Mouse (Mus musculus): ENCODE results near the gene Phactr4. TPM values are rescaled to one million over a fixed set of nuclear protein-coding genes. Genes with fewer than 3 reads are reported as not detected.

Phactr4 gene
- polyA plus RNA-seq, 1 experiment from 2014 or later: 9.9 TPM

DNA sequence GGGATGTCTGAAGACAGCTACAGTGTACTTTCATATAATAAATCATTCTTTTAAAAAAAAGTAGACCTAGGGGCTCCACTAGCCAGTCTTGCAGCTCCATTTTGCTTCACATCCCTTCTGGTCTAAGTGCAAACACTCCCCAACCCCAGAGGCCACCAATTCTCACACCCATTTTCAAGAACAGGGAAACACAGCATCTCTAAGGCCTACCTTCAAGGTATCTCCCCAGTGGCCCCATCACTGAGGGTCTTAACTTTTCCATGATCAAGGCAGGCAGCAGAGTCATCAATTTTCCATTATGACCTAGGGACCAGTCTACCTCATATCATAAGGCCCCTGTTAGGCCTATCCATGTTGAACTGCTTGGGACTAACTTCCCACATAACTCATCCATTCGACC is 70.9 kb downstream of the Phactr4 start:
- no peaks in the 10 kb centered on the region for H3K9me3 ChIP-seq (replicated peaks; ENCODE audit: control insufficient read depth, low read length)
- peaks cover 38% of the 10 kb centered on the region for H3K4me1 ChIP-seq (ENCODE audit: control insufficient read depth, low read depth, low read length)
- ATAC-seq (ENCODE audit: low read depth): no peak

GRCm38 (mm10) chr4:132350854-132351253 is 71.4 kb downstream of the Phactr4 start:
- WGBS (ENCODE audit: insufficient replicate concordance): 56% methylated on average over 3 of the region's 3 CpGs
- Histone ChIP-seq H3K4me3 (ENCODE audit: low read depth, low read length) (no peak overlapping the region), H3K4me1 (ENCODE audit: control insufficient read depth, low read depth, low read length) (peaks cover 33% of the 10 kb centered on the region), H3K9ac (ENCODE audit: low read depth, low read length) (no peak overlapping the region; the same call in 1 of the 2 replicates), H3K27ac (ENCODE audit: low read length) (peak overlapping the region; percentile 65), H3K9me3 (replicated peaks; ENCODE audit: control insufficient read depth, low read length) (no peaks in the 10 kb centered on the region), H3K4me2 (ENCODE audit: low read depth, low read length) (no peak overlapping the region), H3K27me3 (ENCODE audit: control insufficient read depth, insufficient read depth, low read depth, low read length) (no peaks in the 10 kb centered on the region), H3K36me3 (ENCODE audit: control insufficient read depth, insufficient read depth) (peaks cover 14% of the 10 kb centered on the region)
- ATAC-seq (ENCODE audit: low read depth): no peak

More for the DNA sequence above, 70.9 kb downstream of the Phactr4 start:
- Histone ChIP-seq H3K27me3 (ENCODE audit: control insufficient read depth, insufficient read depth, low read depth, low read length) (no peaks in the 10 kb centered on the region), H3K4me2 (ENCODE audit: low read depth, low read length) (peak overlapping the region; percentile 74), H3K36me3 (ENCODE audit: control insufficient read depth, insufficient read depth) (peaks cover 14% of the 10 kb centered on the region), H3K9ac (ENCODE audit: low read depth, low read length) (peak overlapping the region; percentile 93), H3K27ac (ENCODE audit: low read length) (peak overlapping the region; percentile 65), H3K4me3 (ENCODE audit: low read depth, low read length) (peak overlapping the region; percentile 88)
- 26% methylated on average over 1 of the region's 1 CpGs for WGBS (ENCODE audit: insufficient replicate concordance)

GRCm38 (mm10) chr4:132350123-132350740 is 72.1 kb downstream of the Phactr4 start:
- Histone ChIP-seq H3K27me3 (ENCODE audit: control insufficient read depth, insufficient read depth, low read depth, low read length) (no peaks in the 10 kb centered on the region), H3K4me1 (ENCODE audit: control insufficient read depth, low read depth, low read length) (peaks cover 30% of the 10 kb centered on the region), H3K4me2 (ENCODE audit: low read depth, low read length) (no peak overlapping the region), H3K9ac (ENCODE audit: low read depth, low read length) (no peak overlapping the region), H3K9me3 (replicated peaks; ENCODE audit: control insufficient read depth, low read length) (no peaks in the 10 kb centered on the region), H3K36me3 (ENCODE audit: control insufficient read depth, insufficient read depth) (peaks cover 14% of the 10 kb centered on the region), H3K4me3 (ENCODE audit: low read depth, low read length) (no peak overlapping the region), H3K27ac (ENCODE audit: low read length) (no peak overlapping the region)
- 21% methylated on average over 2 of the region's 2 CpGs for WGBS (ENCODE audit: insufficient replicate concordance)
- ATAC-seq (ENCODE audit: low read depth): no peak

DNA sequence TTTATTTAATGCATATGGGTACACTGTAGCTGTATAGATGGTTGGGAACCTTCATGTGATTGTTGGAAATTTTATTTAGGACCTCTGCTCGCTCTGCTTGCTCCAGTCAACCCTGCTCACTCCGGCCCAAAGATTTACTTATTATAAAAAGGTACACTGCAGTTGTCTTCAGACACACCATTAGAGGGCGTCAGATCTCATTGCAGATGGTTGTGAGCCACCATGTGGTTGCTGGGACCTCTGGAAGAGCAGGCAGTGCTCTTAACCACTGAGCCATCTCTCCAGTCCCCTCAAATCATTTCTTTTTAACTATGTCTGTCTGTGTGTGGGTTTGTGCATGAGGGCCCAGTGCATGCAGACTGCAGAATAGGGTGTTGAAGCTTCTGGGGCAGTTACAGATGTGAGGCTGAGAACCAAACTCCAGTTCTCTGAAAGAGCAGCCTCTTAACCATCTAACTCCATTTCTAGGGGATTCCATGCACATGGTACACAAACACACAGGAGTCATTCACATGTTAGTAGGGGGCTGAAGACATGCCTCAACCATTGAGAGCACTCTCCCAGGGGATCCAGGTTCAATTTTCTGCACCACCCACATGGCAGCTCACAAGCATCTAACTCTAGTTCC is 72.7 kb downstream of the Phactr4 start:
- no peak overlapping the region for H3K27ac ChIP-seq (ENCODE audit: low read length)
- H3K4me2 ChIP-seq (ENCODE audit: low read depth, low read length): no peak overlapping the region
- H3K27me3 ChIP-seq (ENCODE audit: control insufficient read depth, insufficient read depth, low read depth, low read length): no peaks in the 10 kb centered on the region
- 41% methylated on average over 3 of the region's 3 CpGs for WGBS (ENCODE audit: insufficient replicate concordance)
- no peak overlapping the region for H3K9ac ChIP-seq (ENCODE audit: low read depth, low read length)
- peaks cover 29% of the 10 kb centered on the region for H3K4me1 ChIP-seq (ENCODE audit: control insufficient read depth, low read depth, low read length)
- H3K9me3 ChIP-seq (replicated peaks; ENCODE audit: control insufficient read depth, low read length): no peaks in the 10 kb centered on the region
- no peak overlapping the region for H3K4me3 ChIP-seq (ENCODE audit: low read depth, low read length)
- peaks cover 14% of the 10 kb centered on the region for H3K36me3 ChIP-seq (ENCODE audit: control insufficient read depth, insufficient read depth)
- ATAC-seq (ENCODE audit: low read depth): no peak

DNA sequence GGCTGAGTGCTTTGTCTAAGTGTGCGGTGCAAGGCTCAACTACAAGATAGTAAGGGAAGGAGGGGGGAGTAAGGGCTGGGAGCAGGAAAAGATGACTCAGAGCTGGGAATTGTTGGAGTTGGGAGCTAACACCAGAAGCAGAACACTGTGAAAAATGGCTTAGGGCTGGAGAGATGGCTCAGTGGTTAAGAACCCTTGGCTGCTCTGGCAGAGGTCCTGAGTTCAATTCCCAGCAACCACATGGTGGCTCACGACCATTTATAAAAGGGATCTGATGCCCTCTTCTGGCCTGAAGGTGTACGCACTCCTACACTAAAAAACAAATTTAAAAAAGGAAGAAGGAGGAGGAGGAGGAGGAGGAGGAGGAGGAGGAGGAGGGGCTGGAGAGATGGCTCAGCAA is 75.6 kb downstream of the Phactr4 start:
- Histone ChIP-seq H3K9ac (ENCODE audit: low read depth, low read length) (no peak overlapping the region), H3K36me3 (ENCODE audit: control insufficient read depth, insufficient read depth) (peaks cover 10% of the 10 kb centered on the region), H3K27ac (ENCODE audit: low read length) (no peak overlapping the region), H3K4me2 (ENCODE audit: low read depth, low read length) (no peak overlapping the region), H3K4me3 (ENCODE audit: low read depth, low read length) (no peak overlapping the region), H3K27me3 (ENCODE audit: control insufficient read depth, insufficient read depth, low read depth, low read length) (no peaks in the 10 kb centered on the region), H3K4me1 (ENCODE audit: control insufficient read depth, low read depth, low read length) (peaks cover 40% of the 10 kb centered on the region), H3K9me3 (replicated peaks; ENCODE audit: control insufficient read depth, low read length) (no peaks in the 10 kb centered on the region)
- ATAC-seq (ENCODE audit: low read depth): no peak
- 36% methylated on average over 3 of the region's 3 CpGs for WGBS (ENCODE audit: insufficient replicate concordance)

GRCm38 (mm10) chr4:132346261-132346660 is 76.0 kb downstream of the Phactr4 start:
- H3K4me2 ChIP-seq (ENCODE audit: low read depth, low read length): no peak overlapping the region
- H3K9ac ChIP-seq (ENCODE audit: low read depth, low read length): no peak overlapping the region
- peaks cover 39% of the 10 kb centered on the region for H3K4me1 ChIP-seq (ENCODE audit: control insufficient read depth, low read depth, low read length)

GRCm38 (mm10) chr4:132345843-132346212 is 76.5 kb downstream of the Phactr4 start:
- Histone ChIP-seq H3K4me2 (ENCODE audit: low read depth, low read length) (peak overlapping the region; percentile 72), H3K36me3 (ENCODE audit: control insufficient read depth, insufficient read depth) (peaks cover 2% of the 10 kb centered on the region), H3K27ac (ENCODE audit: low read length) (peak overlapping the region; percentile 76), H3K9ac (ENCODE audit: low read depth, low read length) (peak overlapping the region; percentile 90), H3K4me3 (ENCODE audit: low read depth, low read length) (peak overlapping the region; percentile 89), H3K4me1 (ENCODE audit: control insufficient read depth, low read depth, low read length) (peaks cover 35% of the 10 kb centered on the region), H3K27me3 (ENCODE audit: control insufficient read depth, insufficient read depth, low read depth, low read length) (no peaks in the 10 kb centered on the region), H3K9me3 (replicated peaks; ENCODE audit: control insufficient read depth, low read length) (no peaks in the 10 kb centered on the region)
- 41% methylated on average over 5 of the region's 5 CpGs for WGBS (ENCODE audit: insufficient replicate concordance)
- no peak for ATAC-seq (ENCODE audit: low read depth)

More at GRCm38 (mm10) chr4:132346261-132346660, 76.0 kb downstream of the Phactr4 start:
- H3K27ac ChIP-seq (ENCODE audit: low read length): no peak overlapping the region
- peaks cover 6% of the 10 kb centered on the region for H3K36me3 ChIP-seq (ENCODE audit: control insufficient read depth, insufficient read depth)
- ATAC-seq (ENCODE audit: low read depth): no peak
- H3K27me3 ChIP-seq (ENCODE audit: control insufficient read depth, insufficient read depth, low read depth, low read length): no peaks in the 10 kb centered on the region
- H3K4me3 ChIP-seq (ENCODE audit: low read depth, low read length): no peak overlapping the region
- 83% methylated on average over 4 of the region's 4 CpGs for WGBS (ENCODE audit: insufficient replicate concordance)
- H3K9me3 ChIP-seq (replicated peaks; ENCODE audit: control insufficient read depth, low read length): no peaks in the 10 kb centered on the region

DNA sequence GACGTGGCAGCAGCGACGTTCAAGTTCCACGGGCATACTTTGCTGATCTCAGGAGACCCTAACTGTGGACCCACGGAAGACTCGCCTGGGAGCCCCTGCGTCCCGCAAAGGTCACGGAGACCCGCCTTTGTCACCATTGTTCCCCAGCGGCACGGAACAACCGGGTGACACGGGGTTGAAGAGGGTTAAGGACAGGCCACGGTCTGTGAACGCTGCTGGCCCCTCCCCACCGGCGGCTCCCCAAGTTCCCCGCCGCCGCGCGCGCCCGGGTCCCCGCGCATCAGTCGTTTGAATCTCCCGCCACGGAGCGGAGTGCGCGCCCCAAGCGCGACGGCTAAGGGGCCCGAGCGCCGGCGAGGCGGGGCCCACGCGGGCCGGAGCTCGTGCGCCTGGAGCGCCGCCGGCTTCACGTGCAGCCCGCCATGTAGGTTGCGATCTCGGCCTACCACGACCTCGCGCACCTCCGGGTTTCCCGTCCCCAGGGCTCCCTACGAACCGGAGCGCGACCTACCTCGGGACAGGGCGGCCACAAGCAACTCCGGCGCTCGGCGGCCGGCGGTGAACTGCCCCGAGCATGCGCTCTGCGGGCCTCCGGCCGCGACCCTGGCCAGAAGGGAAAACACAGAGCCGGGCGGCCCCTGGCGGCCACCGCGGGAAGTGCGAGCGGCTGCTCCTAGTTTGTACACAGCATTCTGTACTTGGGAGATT is 77.0 kb downstream of the Phactr4 start:
- H3K36me3 ChIP-seq (ENCODE audit: control insufficient read depth, insufficient read depth): no peaks in the 10 kb centered on the region; the same call in 1 of the 2 replicates
- H3K4me1 ChIP-seq (ENCODE audit: control insufficient read depth, low read depth, low read length): peaks cover 33% of the 10 kb centered on the region
- H3K4me2 ChIP-seq (ENCODE audit: low read depth, low read length): peak overlapping the region; percentile 72
- ATAC-seq (ENCODE audit: low read depth): peak; percentile 88
- peak overlapping the region; percentile 76 for H3K27ac ChIP-seq (ENCODE audit: low read length)
- 0% methylated on average over 83 of the region's 83 CpGs for WGBS (ENCODE audit: insufficient replicate concordance)
- H3K4me3 ChIP-seq (ENCODE audit: low read depth, low read length): peak overlapping the region; percentile 89
- no peaks in the 10 kb centered on the region for H3K27me3 ChIP-seq (ENCODE audit: control insufficient read depth, insufficient read depth, low read depth, low read length)
- peak overlapping the region; percentile 90 for H3K9ac ChIP-seq (ENCODE audit: low read depth, low read length)
- H3K9me3 ChIP-seq (replicated peaks; ENCODE audit: control insufficient read depth, low read length): no peaks in the 10 kb centered on the region
